Mouse (Mus musculus) myocyte (in vitro differentiated cells): ENCODE results near the gene Efcab2. TPM values are rescaled to one million over a fixed set of nuclear protein-coding genes. Genes with fewer than 3 reads are reported as not detected.

Experiments used
- H3K27me3 ChIP-seq: one replicate; pipeline ENCODE4 v1.6.1; 2011; ENCODE audit not compliant: control insufficient read depth, insufficient read depth, insufficient read length
- H3K36me3 ChIP-seq: one replicate; pipeline ENCODE4 v1.6.1; 2011; ENCODE audit not compliant: control insufficient read depth, insufficient read depth
- H3K4me2 ChIP-seq: one replicate; pipeline ENCODE4 v1.6.1; 2011; ENCODE audit warnings: low read depth, control low read depth
- H3K4me3 ChIP-seq: one replicate; pipeline ENCODE4 v1.5.1; 2011; ENCODE audit warnings: mild to moderate bottlenecking, control low read depth, moderate library complexity
- H3K79me2 ChIP-seq: one replicate; pipeline ENCODE4 v1.6.1; 2011; ENCODE audit not compliant: control insufficient read depth, insufficient read depth
- H3ac ChIP-seq: one replicate; pipeline ENCODE4 v1.6.1; 2011; ENCODE audit not compliant: control insufficient read depth, insufficient read length
- CEBPB ChIP-seq: IDR thresholded peaks from 2 replicates; pipeline ENCODE4 v1.6.1; 2011; ENCODE audit warnings: mild to moderate bottlenecking, moderate library complexity; ENCODE audit not compliant: poor library complexity, insufficient read depth, severe bottlenecking
- E2F4 ChIP-seq: IDR thresholded peaks from one replicate; pipeline ENCODE4 v1.6.1; 2011; ENCODE audit warnings: mild to moderate bottlenecking, control low read depth, moderate library complexity; ENCODE audit not compliant: insufficient read depth
- MAX ChIP-seq: IDR thresholded peaks from one replicate; pipeline ENCODE4 v1.6.1; 2011; ENCODE audit warnings: low read depth, mild to moderate bottlenecking, control low read depth
- MYOD1 ChIP-seq, 3 experiments: IDR thresholded peaks; one replicate each; pipeline ENCODE4 v1.6.1; 2011; ENCODE audit warnings: control low read depth in 2 of 3, low read depth in 2 of 3, mild to moderate bottlenecking in 2 of 3, moderate library complexity in 1 of 3; ENCODE audit not compliant: insufficient read length in 2 of 3, control insufficient read depth in 1 of 3
- MYOG ChIP-seq, 3 experiments: IDR thresholded peaks; one replicate each; pipeline ENCODE4 v1.6.1; 2011; ENCODE audit warnings: control low read depth in 2 of 3, low read depth in 2 of 3, mild to moderate bottlenecking in 2 of 3; ENCODE audit not compliant: insufficient read length in 2 of 3, control insufficient read depth in 1 of 3, insufficient read depth in 1 of 3
- POLR2A ChIP-seq: IDR thresholded peaks from one replicate; pipeline ENCODE4 v1.6.1; 2011; ENCODE audit warnings: low read depth, mild to moderate bottlenecking, control low read depth, moderate library complexity; ENCODE audit not compliant: insufficient read length
- POLR2AphosphoS2 ChIP-seq: IDR thresholded peaks from one replicate; pipeline ENCODE4 v1.6.1; 2011; ENCODE audit warnings: low read depth, control low read depth; ENCODE audit not compliant: insufficient read length
- REST ChIP-seq: IDR thresholded peaks from one replicate; pipeline ENCODE4 v1.6.1; 2011; ENCODE audit warnings: mild to moderate bottlenecking, control low read depth, moderate library complexity; ENCODE audit not compliant: insufficient read depth, insufficient read length
- SRF ChIP-seq: IDR thresholded peaks from one replicate; pipeline ENCODE4 v1.6.1; 2011; ENCODE audit warnings: low read depth; ENCODE audit not compliant: control insufficient read depth, insufficient read length
- TCF12 ChIP-seq: IDR thresholded peaks from one replicate; pipeline ENCODE4 v1.6.1; 2011; ENCODE audit warnings: mild to moderate bottlenecking, control low read depth; ENCODE audit not compliant: poor library complexity, insufficient read depth, severe bottlenecking
- TCF3 ChIP-seq: IDR thresholded peaks from one replicate; pipeline ENCODE4 v1.6.1; 2011; ENCODE audit warnings: low read depth, control low read depth; ENCODE audit not compliant: insufficient read length
- USF1 ChIP-seq: IDR thresholded peaks from one replicate; pipeline ENCODE4 v1.6.1; 2011; ENCODE audit warnings: low read depth, mild to moderate bottlenecking, control low read depth, moderate library complexity
- polyA plus RNA-seq: library from polyadenylated mRNA; unstranded; fragments of >200 nt; fragmentation: generic; extraction: Trizol; gene quantifications from one replicate; pipeline ENCODE4 v1.2.1, GENCODE M21; 2012; ENCODE audit warnings: missing spikeins

Gene Efcab2
- polyA plus RNA-seq, 1 experiment, result 0.72 TPM

- no peak for TF ChIP-seq REST
- TF ChIP-seq TCF3, result no peak
- no peak for TF ChIP-seq CEBPB
- TF ChIP-seq SRF, result no peak
- no peak for TF ChIP-seq MAX
- peak in 1 of 3 experiments; percentile 34 for TF ChIP-seq MYOG (IDR thresholded peaks at IDR 0.05; ENCODE audit: control insufficient read depth in 1 of 3, insufficient read depth in 1 of 3, insufficient read length in 2 of 3, low read depth in 2 of 3)
- Histone ChIP-seq H3K4me3 (no peak overlapping the region), H3K27me3 (no peaks in the 10 kb centered on the region), H3K36me3 (no peaks in the 10 kb centered on the region), H3K4me2 (peak overlapping the region; percentile 67), H3K79me2 (no peaks in the 10 kb centered on the region), H3ac (no peak overlapping the region)
Measured at GRCm38 (mm10) chr1:178389401-178389800, 16.5 kb upstream of the Efcab2 start.

- H3K36me3 ChIP-seq, result no peaks in the 10 kb centered on the region
- H3K4me2 ChIP-seq, result no peak overlapping the region
- no peaks in the 10 kb centered on the region for H3K79me2 ChIP-seq
- TF ChIP-seq SRF (no peak), POLR2AphosphoS2 (no peak), TCF3 (no peak), MYOG (IDR thresholded peaks at IDR 0.05; ENCODE audit: control insufficient read depth in 1 of 3, insufficient read depth in 1 of 3, insufficient read length in 2 of 3, low read depth in 2 of 3) (no peak)
- H3K27me3 ChIP-seq, result no peaks in the 10 kb centered on the region
- no peak overlapping the region for H3K4me3 ChIP-seq
- H3ac ChIP-seq, result no peak overlapping the region
Measured at GRCm38 (mm10) chr1:178392970-178393369, 12.9 kb upstream of the Efcab2 start.

DNA sequence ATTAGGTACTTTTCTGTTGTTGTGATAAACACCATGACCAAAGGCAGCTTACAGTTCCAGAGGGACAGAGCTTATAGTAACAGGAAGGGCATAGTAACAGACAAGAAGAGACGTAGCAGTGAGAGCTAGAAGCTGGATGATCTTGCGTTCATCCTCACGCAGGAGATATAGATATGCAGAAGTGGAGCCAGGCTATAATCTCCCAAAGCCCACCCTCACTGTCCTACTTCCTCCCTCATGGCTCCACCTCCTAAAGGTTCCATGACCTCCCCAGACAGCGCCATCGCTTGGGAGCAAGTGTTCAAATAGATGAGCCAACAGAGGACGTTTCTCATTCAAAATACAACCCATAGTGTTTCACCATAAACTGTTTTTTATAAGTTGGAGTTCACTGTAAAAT is 10.8 kb upstream of the Efcab2 start:
- H3K4me2 ChIP-seq, result no peak overlapping the region
- H3ac ChIP-seq, result no peak overlapping the region
- H3K4me3 ChIP-seq, result no peak overlapping the region
- TF ChIP-seq REST (no peak), MYOG (IDR thresholded peaks at IDR 0.05; ENCODE audit: control insufficient read depth in 1 of 3, insufficient read depth in 1 of 3, insufficient read length in 2 of 3, low read depth in 2 of 3) (no peak), SRF (no peak), POLR2AphosphoS2 (no peak), MYOD1 (IDR thresholded peaks at IDR 0.05; ENCODE audit: control insufficient read depth in 1 of 3, insufficient read length in 2 of 3, low read depth in 2 of 3) (no peak), USF1 (no peak), CEBPB (no peak), MAX (no peak), E2F4 (no peak)
- H3K36me3 ChIP-seq, result no peaks in the 10 kb centered on the region
- no peaks in the 10 kb centered on the region for H3K79me2 ChIP-seq
- H3K27me3 ChIP-seq, result no peaks in the 10 kb centered on the region

DNA sequence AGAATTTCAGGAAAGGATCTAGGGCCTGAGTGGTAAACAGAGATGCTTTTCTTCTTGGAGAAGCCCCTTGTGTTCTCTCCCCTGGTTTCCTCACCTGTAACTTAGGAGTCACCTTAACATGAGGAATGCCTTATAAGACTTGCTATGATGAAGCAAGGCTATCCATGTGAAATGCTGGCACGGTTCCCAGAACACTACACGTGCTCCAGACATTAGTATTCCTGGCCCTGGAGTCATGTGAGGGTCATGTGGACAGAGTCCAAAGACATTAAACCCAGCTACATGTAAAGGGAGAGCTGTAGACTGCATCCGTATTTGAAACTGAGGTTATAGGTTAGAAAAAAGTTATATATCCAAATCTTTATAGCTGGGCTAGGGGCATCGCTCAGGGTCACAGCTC is 9.5 kb upstream of the Efcab2 start:
- no peaks in the 10 kb centered on the region for H3K79me2 ChIP-seq
- H3K4me3 ChIP-seq, result no peak overlapping the region
- H3K36me3 ChIP-seq, result no peaks in the 10 kb centered on the region
- no peak overlapping the region for H3K4me2 ChIP-seq
- TF ChIP-seq POLR2A (no peak), REST (no peak), POLR2AphosphoS2 (no peak), USF1 (peak; percentile 52), CEBPB (no peak), TCF3 (no peak)
- no peaks in the 10 kb centered on the region for H3K27me3 ChIP-seq
- H3ac ChIP-seq, result no peak overlapping the region

- Histone ChIP-seq H3ac (no peak overlapping the region), H3K36me3 (no peaks in the 10 kb centered on the region), H3K4me2 (peak overlapping the region; percentile 69), H3K27me3 (no peaks in the 10 kb centered on the region), H3K79me2 (no peaks in the 10 kb centered on the region), H3K4me3 (no peak overlapping the region)
- no peak for TF ChIP-seq MAX
- no peak for TF ChIP-seq USF1
- no peak for TF ChIP-seq E2F4
- TF ChIP-seq TCF3, result no peak
- no peak for TF ChIP-seq TCF12
- no peak for TF ChIP-seq MYOD1 (IDR thresholded peaks at IDR 0.05; ENCODE audit: control insufficient read depth in 1 of 3, insufficient read length in 2 of 3, low read depth in 2 of 3)
- no peak for TF ChIP-seq POLR2A
- no peak for TF ChIP-seq POLR2AphosphoS2
Measured at GRCm38 (mm10) chr1:178399879-178400278, 6.0 kb upstream of the Efcab2 start.

GRCm38 (mm10) chr1:178400652-178401051 is 5.2 kb upstream of the Efcab2 start:
- no peak for TF ChIP-seq POLR2AphosphoS2
- 0 out of 2 replicates have a peak, but pooled peaks have one; percentile 2 for TF ChIP-seq CEBPB
- H3K36me3 ChIP-seq, result no peaks in the 10 kb centered on the region
- no peak overlapping the region for H3ac ChIP-seq
- H3K27me3 ChIP-seq, result no peaks in the 10 kb centered on the region
- peak overlapping the region; percentile 69 for H3K4me2 ChIP-seq
- no peak overlapping the region for H3K4me3 ChIP-seq
- H3K79me2 ChIP-seq, result no peaks in the 10 kb centered on the region
